Mouse (Mus musculus): ENCODE measurements around the gene Cdc25b. TPM values are rescaled to one million over a fixed set of nuclear protein-coding genes. Genes with fewer than 3 reads are reported as not detected.

Cdc25b gene
- total and polyA plus RNA-seq, 3 experiments, result 11.6 to 24.0 (median 21.3) TPM

DNA sequence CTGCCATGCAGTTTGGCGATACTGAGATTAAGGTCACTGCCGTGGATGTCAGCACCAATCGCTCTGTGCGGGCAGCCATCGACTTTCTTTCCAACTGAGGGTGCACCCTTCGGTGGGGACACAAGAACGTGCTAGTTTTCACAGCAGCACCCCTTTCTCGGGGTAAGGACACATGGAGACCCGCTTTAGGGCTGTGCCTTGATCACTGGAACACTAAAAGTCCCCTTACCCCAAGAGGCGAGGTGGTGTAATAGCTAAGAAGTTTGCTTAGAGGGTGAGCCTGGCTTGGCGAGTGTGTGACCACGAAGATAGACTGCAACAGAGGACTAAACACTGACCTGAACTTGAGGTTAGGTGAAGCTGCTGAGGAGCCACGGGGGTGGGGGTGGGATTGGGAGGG lies 41.6 kb upstream of the Cdc25b start:
- DNase-seq (ENCODE audit: extremely low read depth), result no peak
- H3K4me3 ChIP-seq (replicated peaks in 1 of 3; ENCODE audit: low read depth in 2 of 3, low read length in 2 of 3, poor library complexity in 1 of 3), result no peak overlapping the region
- H3K4me1 ChIP-seq (ENCODE audit: control insufficient read depth in 1 of 2, insufficient read depth in 2 of 2), result 0 out of 4 replicates have a peak, but pooled peaks cover 0 to 2% of the 10 kb centered on the region in 2 experiments
- TF ChIP-seq CHD2 (IDR thresholded peaks at IDR 0.05; ENCODE audit: low read length) (no peak), CHD1 (IDR thresholded peaks at IDR 0.05; ENCODE audit: low read depth, low read length) (no peak), USF2 (conservative IDR thresholded peaks at IDR 0.05; ENCODE audit: low read depth, low read length) (no peak), ZNF384 (IDR thresholded peaks at IDR 0.05; ENCODE audit: low read depth, low read length) (no peak), IRF4 (IDR thresholded peaks at IDR 0.05; ENCODE audit: low read depth, low read length) (no peak), ELF1 (IDR thresholded peaks at IDR 0.05; ENCODE audit: low read depth, low read length) (no peak), MEF2A (IDR thresholded peaks at IDR 0.05; ENCODE audit: borderline replicate concordance, low read depth, low read length) (no peak), POLR2AphosphoS2 (IDR thresholded peaks at IDR 0.05; ENCODE audit: low read depth, low read length) (no peak), UBTF (IDR thresholded peaks at IDR 0.05; ENCODE audit: low read depth, low read length) (no peak), USF1 (IDR thresholded peaks at IDR 0.05; ENCODE audit: low read depth, low read length) (no peak), ZC3H11A (IDR thresholded peaks at IDR 0.05; ENCODE audit: low read depth, low read length) (no peak), MYC (IDR thresholded peaks at IDR 0.05; ENCODE audit: low read depth, low read length) (no peak), EP300 (IDR thresholded peaks at IDR 0.05; ENCODE audit: low read length) (no peak), NELFE (IDR thresholded peaks at IDR 0.05; ENCODE audit: low read depth, low read length) (no peak), PAX5 (IDR thresholded peaks at IDR 0.05; ENCODE audit: low read length) (no peak), CTCF (conservative IDR thresholded peaks at IDR 0.05 in 1 of 2, IDR thresholded peaks at IDR 0.05 in 1 of 2; ENCODE audit: low read depth in 2 of 2, low read length in 2 of 2) (no peak), MAX (IDR thresholded peaks at IDR 0.05; ENCODE audit: low read length) (no peak), POLR2A (IDR thresholded peaks at IDR 0.05; ENCODE audit: low read depth, low read length) (no peak), JUND (conservative IDR thresholded peaks at IDR 0.05; ENCODE audit: low read depth, low read length) (no peak)
- peaks cover 42 to 89% of the 10 kb centered on the region in 2 experiments for H3K36me3 ChIP-seq (replicated peaks in 1 of 2; ENCODE audit: control insufficient read depth in 1 of 2, insufficient read depth in 1 of 2, low read length in 1 of 2)
- in situ Hi-C loops (cut with MboI; ENCODE audit: low pct_ligation_motif_present, low pct_unique_long_range_greater_than_20kb, low sequenced_read_pairs), result no loop called here
- no peaks in the 10 kb centered on the region for H3K27me3 ChIP-seq (replicated peaks)
- dilution Hi-C loops (cut with MboI; ENCODE audit: extremely low pct_ligation_motif_present, extremely low pct_unique_long_range_greater_than_20kb, low sequenced_read_pairs), result no loop called here
- no peak overlapping the region for H3K4me2 ChIP-seq (ENCODE audit: insufficient read depth, low read depth, poor library complexity, severe bottlenecking)
- no peaks in the 10 kb centered on the region for H3K79me2 ChIP-seq (replicated peaks; ENCODE audit: control insufficient read depth, extremely low read depth, insufficient read depth, poor library complexity, severe bottlenecking)
- no peak overlapping the region for H3K9ac ChIP-seq (ENCODE audit: insufficient read depth, low read depth)
- no peak overlapping the region for H3K27ac ChIP-seq (ENCODE audit: insufficient read depth, low read depth)
- H3K9me3 ChIP-seq (replicated peaks; ENCODE audit: low read length), result no peaks in the 10 kb centered on the region

DNA sequence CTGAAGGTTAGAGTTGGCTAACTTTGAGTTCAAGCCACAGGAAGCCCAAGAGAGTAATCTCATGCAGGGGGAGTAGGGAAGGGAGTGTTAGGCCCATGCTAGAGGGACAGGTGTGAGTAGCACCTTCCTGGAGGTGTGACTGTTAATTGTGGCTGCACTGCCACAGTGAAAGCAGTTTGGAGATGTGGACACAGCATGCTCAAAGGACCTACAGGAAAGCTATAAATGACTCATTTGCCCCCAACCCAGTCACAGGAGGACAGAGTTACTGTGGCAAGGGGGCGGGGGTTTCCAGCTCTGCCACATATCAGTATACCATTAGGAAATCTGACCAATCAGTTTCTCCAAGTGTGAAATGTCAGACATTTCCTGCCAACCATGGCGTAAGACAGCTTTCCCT lies 41.2 kb upstream of the Cdc25b start:
- no peak for DNase-seq (ENCODE audit: extremely low read depth)
- dilution Hi-C loops (cut with MboI; ENCODE audit: extremely low pct_ligation_motif_present, extremely low pct_unique_long_range_greater_than_20kb, low sequenced_read_pairs), result no loop called here
- TF ChIP-seq HCFC1 (IDR thresholded peaks at IDR 0.05; ENCODE audit: low read depth, low read length) (no peak), ELF1 (IDR thresholded peaks at IDR 0.05; ENCODE audit: low read depth, low read length) (no peak), MAZ (IDR thresholded peaks at IDR 0.05; ENCODE audit: low read depth, low read length) (no peak), CTCF (conservative IDR thresholded peaks at IDR 0.05 in 1 of 2, IDR thresholded peaks at IDR 0.05 in 1 of 2; ENCODE audit: low read depth in 2 of 2, low read length in 2 of 2) (no peak), MEF2A (IDR thresholded peaks at IDR 0.05; ENCODE audit: borderline replicate concordance, low read depth, low read length) (no peak), JUND (conservative IDR thresholded peaks at IDR 0.05; ENCODE audit: low read depth, low read length) (no peak), SIN3A (IDR thresholded peaks at IDR 0.05; ENCODE audit: low read length) (no peak), ETS1 (conservative IDR thresholded peaks at IDR 0.05; ENCODE audit: low read depth, low read length) (no peak), POLR2A (IDR thresholded peaks at IDR 0.05; ENCODE audit: low read depth, low read length) (no peak), MYC (IDR thresholded peaks at IDR 0.05; ENCODE audit: low read depth, low read length) (no peak), UBTF (IDR thresholded peaks at IDR 0.05; ENCODE audit: low read depth, low read length) (no peak), ZC3H11A (IDR thresholded peaks at IDR 0.05; ENCODE audit: low read depth, low read length) (no peak), MAFK (IDR thresholded peaks at IDR 0.05; ENCODE audit: insufficient replicate concordance, low read length) (no peak), E2F4 (IDR thresholded peaks at IDR 0.05; ENCODE audit: insufficient replicate concordance, low read depth, low read length) (no peak), JUN (IDR thresholded peaks at IDR 0.05; ENCODE audit: insufficient read depth, low read depth, low read length) (no peak)
- Histone ChIP-seq H3K9me3 (replicated peaks; ENCODE audit: low read length) (no peaks in the 10 kb centered on the region), H3K27ac (ENCODE audit: insufficient read depth, low read depth) (no peak overlapping the region), H3K4me2 (ENCODE audit: insufficient read depth, low read depth, poor library complexity, severe bottlenecking) (no peak overlapping the region), H3K9ac (ENCODE audit: insufficient read depth, low read depth) (no peak overlapping the region), H3K4me3 (replicated peaks in 1 of 3; ENCODE audit: low read depth in 2 of 3, low read length in 2 of 3, poor library complexity in 1 of 3) (no peak overlapping the region), H3K79me2 (replicated peaks; ENCODE audit: control insufficient read depth, extremely low read depth, insufficient read depth, poor library complexity, severe bottlenecking) (no peaks in the 10 kb centered on the region), H3K4me1 (ENCODE audit: control insufficient read depth in 1 of 2, insufficient read depth in 2 of 2) (0 out of 4 replicates have a peak, but pooled peaks cover 0 to 2% of the 10 kb centered on the region in 2 experiments), H3K36me3 (replicated peaks in 1 of 2; ENCODE audit: control insufficient read depth in 1 of 2, insufficient read depth in 1 of 2, low read length in 1 of 2) (peaks cover 42 to 92% of the 10 kb centered on the region in 2 experiments), H3K27me3 (replicated peaks) (no peaks in the 10 kb centered on the region)
- in situ Hi-C loops (cut with MboI; ENCODE audit: low pct_ligation_motif_present, low pct_unique_long_range_greater_than_20kb, low sequenced_read_pairs), result no loop called here
